Mouse (Mus musculus) erythroid progenitor cell, adult 5-6 weeks (primary cell): Measurements from ENCODE around the gene Reep3. TPM values are rescaled to one million over a fixed set of nuclear protein-coding genes. Genes with fewer than 3 reads are reported as not detected.

Experiments
- ATAC-seq: replicated peaks from 2 replicates; pipeline ENCODE4 v1.8.0; 2016; ENCODE audit warnings: moderate number of reproducible peaks, mild to moderate bottlenecking, moderate TSS enrichment, inconsistent platforms; ENCODE audit not compliant: poor library complexity, low FRiP score, severe bottlenecking
- total RNA-seq, 2 experiments: library from RNA; stranded (forward) in 1 of 2; stranded (reverse) in 1 of 2; fragments of 150-400 nt in 1 of 2; fragments of 186-747, 209-891 nt in 1 of 2; gene quantifications; 2 replicates each; pipeline versions ENCODE4 v1.2.3 to v1.2.4; 2015 to 2017; ENCODE audit warnings: low replicate concordance in 2 of 2

The Reep3 gene
- total RNA-seq, 2 experiments from 2014 or later = 7.9 to 23.9 TPM

- no peak for ATAC-seq
These were observed 101.6 kb downstream of the Reep3 start for GRCm38 (mm10) chr10:66995181-66995580.

GRCm38 (mm10) chr10:66994469-66994868 is 102.3 kb downstream of the Reep3 start:
- ATAC-seq = no peak

- no peak for ATAC-seq
These were observed 104.2 kb downstream of the Reep3 start for GRCm38 (mm10) chr10:66992591-66992990.

- ATAC-seq = no peak
These were observed 106.2 kb downstream of the Reep3 start for GRCm38 (mm10) chr10:66990506-66990905.

GRCm38 (mm10) chr10:66983043-66983442 is 113.7 kb downstream of the Reep3 start:
- ATAC-seq = no peak

GRCm38 (mm10) chr10:66978215-66978614 is 118.5 kb downstream of the Reep3 start:
- ATAC-seq = no peak

- no peak for ATAC-seq
These were observed 119.7 kb downstream of the Reep3 start for GRCm38 (mm10) chr10:66977093-66977492.

- ATAC-seq = no peak
These were observed 121.3 kb downstream of the Reep3 start for GRCm38 (mm10) chr10:66975451-66975850.

- no peak for ATAC-seq
These were observed 122.3 kb downstream of the Reep3 start for GRCm38 (mm10) chr10:66974417-66974816.

- no peak for ATAC-seq
These were observed 122.9 kb downstream of the Reep3 start for GRCm38 (mm10) chr10:66973866-66974265.

GRCm38 (mm10) chr10:66973274-66973673 is 123.5 kb downstream of the Reep3 start:
- no peak for ATAC-seq

GRCm38 (mm10) chr10:66970336-66971115 is 126.2 kb downstream of the Reep3 start:
- no peak for ATAC-seq

- no peak for ATAC-seq
These were observed 127.2 kb downstream of the Reep3 start for GRCm38 (mm10) chr10:66969581-66969980.

- ATAC-seq = no peak
These were observed 127.7 kb downstream of the Reep3 start for GRCm38 (mm10) chr10:66969081-66969480.

- no peak for ATAC-seq
These were observed 128.2 kb downstream of the Reep3 start for GRCm38 (mm10) chr10:66968541-66968940.

GRCm38 (mm10) chr10:66966391-66967109 is 130.2 kb downstream of the Reep3 start:
- ATAC-seq = no peak

GRCm38 (mm10) chr10:66960136-66960535 is 136.6 kb downstream of the Reep3 start:
- no peak for ATAC-seq
